Mouse (Mus musculus) heart, embryonic 13.5 days (tissue): Measurements from ENCODE around the gene Mid1ip1. TPM values are rescaled to one million over a fixed set of nuclear protein-coding genes. Genes with fewer than 3 reads are reported as not detected.

Source experiments
- ATAC-seq: fragments of 200-750 bp; cut with Nextera tagmentation; 2 replicates; pipeline ENCODE4 v1.8.0; 2017; ENCODE audit warnings: moderate TSS enrichment; ENCODE audit not compliant: insufficient number of reproducible peaks, low FRiP score, low TSS enrichment; ENCODE audit errors: extremely low read depth
- H3K27ac ChIP-seq: fragments of 300-500 bp; sonication (generic); replicated peaks from 2 replicates; pipeline ENCODE4 v1.5.1; 2015; ENCODE audit warnings: moderate library complexity, mild to moderate bottlenecking, inconsistent platforms
- H3K27me3 ChIP-seq: fragments of 300-500 bp; sonication (generic); replicated peaks from 2 replicates; pipeline ENCODE4 v1.6.1; 2015; ENCODE audit warnings: mild to moderate bottlenecking, inconsistent platforms
- H3K36me3 ChIP-seq: fragments of 300-500 bp; sonication (generic); 2 replicates; pipeline ENCODE4 v1.6.1; 2015; ENCODE audit warnings: mild to moderate bottlenecking, inconsistent platforms
- H3K4me1 ChIP-seq: fragments of 300-500 bp; sonication (generic); 2 replicates; pipeline ENCODE4 v1.6.1; 2015; ENCODE audit warnings: inconsistent platforms
- H3K4me2 ChIP-seq: fragments of 300-500 bp; sonication (generic); 2 replicates; pipeline ENCODE4 v1.6.1; 2015; ENCODE audit warnings: inconsistent platforms, mild to moderate bottlenecking, moderate library complexity
- H3K4me3 ChIP-seq: fragments of 300-500 bp; sonication (generic); 2 replicates; pipeline ENCODE4 v1.5.1; 2015; ENCODE audit warnings: moderate library complexity, mild to moderate bottlenecking, inconsistent platforms
- H3K9ac ChIP-seq: fragments of 300-500 bp; sonication (generic); 2 replicates; pipeline ENCODE4 v1.6.1; 2015; ENCODE audit warnings: inconsistent platforms, mild to moderate bottlenecking, moderate library complexity
- H3K9me3 ChIP-seq: fragments of 300-500 bp; sonication (generic); 2 replicates; pipeline ENCODE4 v1.6.1; 2016; ENCODE audit warnings: inconsistent platforms
- WGBS: fragments of 180-500 bp; shearing (Covaris S2); methylation state at CpG from one replicate; pipeline ENCODE4 v1.1.7; 2015; ENCODE audit warnings: mixed read lengths; 5-methylcytosine and 5-hydroxymethylcytosine counted together
- polyA plus RNA-seq: library from polyadenylated mRNA; unstranded; fragments of >200 nt; fragmentation: Nextera tagmentation; extraction: Ambion mirVana; gene quantifications from 2 replicates; pipeline ENCODE4 v1.2.1, GENCODE M21; 2015

Mid1ip1 gene
- polyA plus RNA-seq, result 28.0 and 28.9 TPM in 2 replicates

GRCm38 (mm10) chrX:10714696-10715140 is at the start of gene Mid1ip1:
Gene Mid1ip1 (plus strand): TSS chrX:10715013.
- WGBS, result 11% methylated on average over 12 of the region's 12 CpGs

GRCm38 (mm10) chrX:10694455-10695180 is 20.2 kb upstream of the Mid1ip1 start:
- no peak for ATAC-seq
- Histone ChIP-seq H3K4me2 (no peak overlapping the region), H3K27ac (no peak overlapping the region), H3K27me3 (no peaks in the 10 kb centered on the region), H3K36me3 (no peaks in the 10 kb centered on the region), H3K9me3 (no peaks in the 10 kb centered on the region), H3K4me1 (no peaks in the 10 kb centered on the region), H3K4me3 (no peak overlapping the region), H3K9ac (no peak overlapping the region)
- 75% methylated on average over 5 of the region's 5 CpGs for WGBS

More at GRCm38 (mm10) chrX:10714696-10715140, at the start of gene Mid1ip1:
- ATAC-seq, result peak; percentile 68
- peak within 1 kb of the TSS; percentile 54; the same call in 1 of the 2 replicates for H3K9ac ChIP-seq
- peak within 1 kb of the TSS; percentile 84 for H3K27ac ChIP-seq
- H3K27me3 ChIP-seq, result no peaks in the 10 kb centered on the region
- peak within 1 kb of the TSS; percentile 66 for H3K4me2 ChIP-seq
- peaks cover 26% of the 10 kb centered on the region for H3K4me1 ChIP-seq
- H3K36me3 ChIP-seq, result no peaks in the 10 kb centered on the region
- H3K9me3 ChIP-seq, result no peaks in the 10 kb centered on the region
- H3K4me3 ChIP-seq, result peak within 1 kb of the TSS; percentile 39

GRCm38 (mm10) chrX:10706728-10707127 is 8.1 kb upstream of the Mid1ip1 start:
- ATAC-seq, result no peak
- H3K27me3 ChIP-seq, result no peaks in the 10 kb centered on the region
- no peak overlapping the region for H3K4me3 ChIP-seq
- no peaks in the 10 kb centered on the region for H3K4me1 ChIP-seq
- no peak overlapping the region for H3K4me2 ChIP-seq
- no peak overlapping the region for H3K27ac ChIP-seq
- H3K9ac ChIP-seq, result no peak overlapping the region
- no peaks in the 10 kb centered on the region for H3K9me3 ChIP-seq
- H3K36me3 ChIP-seq, result no peaks in the 10 kb centered on the region
- 77% methylated on average over 3 of the region's 3 CpGs for WGBS

GRCm38 (mm10) chrX:10713839-10714637 is 775 bp upstream of the Mid1ip1 start:
- Histone ChIP-seq H3K9ac (no peak overlapping the region), H3K27ac (peak overlapping the region; percentile 50), H3K4me2 (peak overlapping the region; percentile 66), H3K4me3 (peak overlapping the region; percentile 39), H3K36me3 (no peaks in the 10 kb centered on the region), H3K4me1 (peaks cover 24% of the 10 kb centered on the region), H3K27me3 (no peaks in the 10 kb centered on the region), H3K9me3 (no peaks in the 10 kb centered on the region)
- ATAC-seq, result no peak
- 25% methylated on average over 11 of the region's 11 CpGs for WGBS

- Histone ChIP-seq H3K9me3 (no peaks in the 10 kb centered on the region), H3K36me3 (no peaks in the 10 kb centered on the region), H3K4me2 (peak overlapping the region; percentile 77), H3K4me1 (peaks cover 30% of the 10 kb centered on the region), H3K9ac (peak overlapping the region; percentile 86), H3K4me3 (peak overlapping the region; percentile 65), H3K27ac (peak overlapping the region; percentile 84), H3K27me3 (no peaks in the 10 kb centered on the region)
- peak; percentile 87 for ATAC-seq
- 14% methylated on average over 50 of the region's 50 CpGs for WGBS
Measured at GRCm38 (mm10) chrX:10716917-10717763, 2.3 kb downstream of the Mid1ip1 start.

GRCm38 (mm10) chrX:10718021-10718837 is 3.4 kb downstream of the Mid1ip1 start:
- peak overlapping the region; percentile 65 for H3K4me3 ChIP-seq
- H3K27me3 ChIP-seq, result no peaks in the 10 kb centered on the region; the same call in 1 of the 2 replicates
- peak overlapping the region; percentile 84 for H3K27ac ChIP-seq
- H3K9ac ChIP-seq, result peak overlapping the region; percentile 86
- 9% methylated on average over 61 of the region's 61 CpGs for WGBS
- no peaks in the 10 kb centered on the region for H3K36me3 ChIP-seq
- H3K9me3 ChIP-seq, result no peaks in the 10 kb centered on the region
- peak overlapping the region; percentile 77 for H3K4me2 ChIP-seq
- peaks cover 30% of the 10 kb centered on the region for H3K4me1 ChIP-seq
- no peak for ATAC-seq

- WGBS, result 10% methylated on average over 22 of the region's 22 CpGs
- peak overlapping the region; percentile 77 for H3K4me2 ChIP-seq
Measured at GRCm38 (mm10) chrX:10718838-10719539, 4.2 kb downstream of the Mid1ip1 start.

GRCm38 (mm10) chrX:10720391-10720790 is 5.6 kb downstream of the Mid1ip1 start:
- no peak overlapping the region for H3K27ac ChIP-seq

More at GRCm38 (mm10) chrX:10718838-10719539, 4.2 kb downstream of the Mid1ip1 start:
- Histone ChIP-seq H3K36me3 (no peaks in the 10 kb centered on the region), H3K9ac (peak overlapping the region; percentile 86), H3K4me3 (peak overlapping the region; percentile 65), H3K27ac (peak overlapping the region; percentile 84), H3K4me1 (peaks cover 30% of the 10 kb centered on the region), H3K9me3 (no peaks in the 10 kb centered on the region), H3K27me3 (no peaks in the 10 kb centered on the region; the same call in 1 of the 2 replicates)
- no peak for ATAC-seq

GRCm38 (mm10) chrX:10724571-10724970 is 9.8 kb downstream of the Mid1ip1 start:
- H3K4me1 ChIP-seq, result peaks cover 6% of the 10 kb centered on the region; the same call in 1 of the 2 replicates
- no peak overlapping the region for H3K9ac ChIP-seq
- H3K4me3 ChIP-seq, result no peak overlapping the region
- no peak overlapping the region for H3K4me2 ChIP-seq
- no peaks in the 10 kb centered on the region for H3K9me3 ChIP-seq
- H3K27ac ChIP-seq, result no peak overlapping the region
- H3K36me3 ChIP-seq, result no peaks in the 10 kb centered on the region
- ATAC-seq, result no peak
- no peaks in the 10 kb centered on the region; the same call in 1 of the 2 replicates for H3K27me3 ChIP-seq
- 88% methylated on average over 1 of the region's 1 CpGs for WGBS

More at GRCm38 (mm10) chrX:10720391-10720790, 5.6 kb downstream of the Mid1ip1 start:
- no peaks in the 10 kb centered on the region for H3K36me3 ChIP-seq
- no peaks in the 10 kb centered on the region for H3K9me3 ChIP-seq
- 18% methylated on average over 6 of the region's 6 CpGs for WGBS
- no peak overlapping the region for H3K4me3 ChIP-seq
- peaks cover 21% of the 10 kb centered on the region for H3K4me1 ChIP-seq
- no peak overlapping the region for H3K9ac ChIP-seq
- H3K4me2 ChIP-seq, result peak overlapping the region; percentile 77; the same call in 1 of the 2 replicates
- ATAC-seq, result no peak
- no peaks in the 10 kb centered on the region; the same call in 1 of the 2 replicates for H3K27me3 ChIP-seq
